Mouse (Mus musculus) lung, embryonic 15.5 days (tissue): Measurements from ENCODE around the gene Pcgf2. TPM values are rescaled to one million over a fixed set of nuclear protein-coding genes. Genes with fewer than 3 reads are reported as not detected.
"Not testable (repeated sequence)": the region's sequence is repeated elsewhere in the genome, so short reads cannot be mapped to it uniquely, and the experiment has no call there.

ENCODE experiments used
- ATAC-seq: fragments of 200-750 bp; cut with Nextera tagmentation; 2 replicates; pipeline ENCODE4 v1.8.0; 2017; ENCODE audit warnings: moderate number of reproducible peaks, borderline replicate concordance; ENCODE audit not compliant: low FRiP score, low TSS enrichment; ENCODE audit errors: extremely low read depth
- H3K27ac ChIP-seq: fragments of 300-500 bp; sonication (generic); 2 replicates; pipeline ENCODE4 v1.5.1; 2015; ENCODE audit warnings: moderate library complexity, mild to moderate bottlenecking, inconsistent platforms
- H3K27me3 ChIP-seq: fragments of 300-500 bp; sonication (generic); 2 replicates; pipeline ENCODE4 v1.6.1; 2015; ENCODE audit warnings: inconsistent platforms
- H3K36me3 ChIP-seq: fragments of 300-500 bp; sonication (generic); 2 replicates; pipeline ENCODE4 v1.6.1; 2015; ENCODE audit warnings: inconsistent platforms
- H3K4me1 ChIP-seq: fragments of 300-500 bp; sonication (generic); 2 replicates; pipeline ENCODE4 v1.6.1; 2015; ENCODE audit warnings: inconsistent platforms
- H3K4me2 ChIP-seq: fragments of 300-500 bp; sonication (generic); 2 replicates; pipeline ENCODE4 v1.6.1; 2015; ENCODE audit warnings: inconsistent platforms, mild to moderate bottlenecking, moderate library complexity
- H3K4me3 ChIP-seq: fragments of 300-500 bp; sonication (generic); 2 replicates; pipeline ENCODE4 v1.5.1; 2015; ENCODE audit warnings: mild to moderate bottlenecking, inconsistent platforms
- H3K9ac ChIP-seq: fragments of 300-500 bp; sonication (generic); 2 replicates; pipeline ENCODE4 v1.6.1; 2015; ENCODE audit warnings: inconsistent platforms
- H3K9me3 ChIP-seq: fragments of 300-500 bp; sonication (generic); 2 replicates; pipeline ENCODE4 v1.6.1; 2016; ENCODE audit warnings: inconsistent platforms
- WGBS: fragments of 180-500 bp; shearing (Covaris S2); methylation state at CpG from one replicate; pipeline ENCODE4 v1.1.7; 2015; 5-methylcytosine and 5-hydroxymethylcytosine counted together
- polyA plus RNA-seq: library from polyadenylated mRNA; unstranded; fragments of >200 nt; fragmentation: Nextera tagmentation; extraction: Ambion mirVana; gene quantifications from 2 replicates; pipeline ENCODE4 v1.2.1, GENCODE M21; 2015

The Pcgf2 gene
- polyA plus RNA-seq, 1 experiment from 2014 or later = 13.2 TPM

- Histone ChIP-seq H3K27me3 (peaks cover 15% of the 10 kb centered on the region), H3K9ac (peak overlapping the region; percentile 89), H3K4me3 (peak overlapping the region; percentile 93), H3K9me3 (no peaks in the 10 kb centered on the region), H3K27ac (peak overlapping the region; percentile 94), H3K4me1 (peaks cover 57% of the 10 kb centered on the region), H3K36me3 (peaks cover 26% of the 10 kb centered on the region), H3K4me2 (peak overlapping the region; percentile 86)
- no peak; the same call in 1 of the 2 replicates for ATAC-seq
- WGBS = 1% methylated on average over 26 of the region's 57 CpGs
Measured at GRCm38 (mm10) chr11:97663528-97664338, 36.6 kb downstream of the Pcgf2 start.

- H3K9me3 ChIP-seq = no peaks in the 10 kb centered on the region
- H3K36me3 ChIP-seq = peaks cover 24% of the 10 kb centered on the region
- peak; percentile 36 for ATAC-seq
- H3K9ac ChIP-seq = peak within 1 kb of the TSS; percentile 89
- H3K27ac ChIP-seq = peak within 1 kb of the TSS; percentile 94
- H3K4me3 ChIP-seq = peak within 1 kb of the TSS; percentile 93
- peaks cover 15% of the 10 kb centered on the region for H3K27me3 ChIP-seq
- peaks cover 57% of the 10 kb centered on the region for H3K4me1 ChIP-seq
- H3K4me2 ChIP-seq = peak within 1 kb of the TSS; percentile 86
- WGBS = under 1% methylated on average over 21 of the region's 76 CpGs
Measured at GRCm38 (mm10) chr11:97662893-97663527, 37.3 kb downstream of the Pcgf2 start, which contains the start of gene Mllt6. Gene Mllt6 (plus strand): TSS chr11:97663414.

GRCm38 (mm10) chr11:97662207-97662892 is 37.9 kb downstream of the Pcgf2 start:
- Histone ChIP-seq H3K9me3 (no peaks in the 10 kb centered on the region), H3K4me3 (peak overlapping the region; percentile 93), H3K36me3 (peaks cover 20% of the 10 kb centered on the region), H3K27me3 (peaks cover 15% of the 10 kb centered on the region), H3K4me1 (peaks cover 57% of the 10 kb centered on the region), H3K4me2 (peak overlapping the region; percentile 86), H3K9ac (peak overlapping the region; percentile 89), H3K27ac (peak overlapping the region; percentile 94)
- ATAC-seq = no peak
- 1% methylated on average over 21 of the region's 21 CpGs for WGBS

- peaks cover 52% of the 10 kb centered on the region for H3K4me1 ChIP-seq
- H3K4me2 ChIP-seq = peak overlapping the region; percentile 86
- H3K27me3 ChIP-seq = peaks cover 15% of the 10 kb centered on the region
- no peaks in the 10 kb centered on the region for H3K9me3 ChIP-seq
- H3K36me3 ChIP-seq = peaks cover 13% of the 10 kb centered on the region
- H3K27ac ChIP-seq = peak overlapping the region; percentile 94
- 0% methylated on average over 20 of the region's 20 CpGs for WGBS
- 0 out of 2 replicates have a peak overlapping the region, but pooled peaks have one; percentile 11 for H3K9ac ChIP-seq
- ATAC-seq = no peak
- peak overlapping the region; percentile 93 for H3K4me3 ChIP-seq
Measured at GRCm38 (mm10) chr11:97661648-97662133, 38.6 kb downstream of the Pcgf2 start.

GRCm38 (mm10) chr11:97660734-97661647 is 39.3 kb downstream of the Pcgf2 start:
- ATAC-seq = no peak
- H3K27me3 ChIP-seq = peaks cover 15% of the 10 kb centered on the region
- H3K4me2 ChIP-seq = peak overlapping the region; percentile 86
- peaks cover 51% of the 10 kb centered on the region for H3K4me1 ChIP-seq
- WGBS = 4% methylated on average over 27 of the region's 27 CpGs
- H3K36me3 ChIP-seq = peaks cover 6% of the 10 kb centered on the region
- peak overlapping the region; percentile 94 for H3K27ac ChIP-seq
- no peaks in the 10 kb centered on the region for H3K9me3 ChIP-seq
- H3K4me3 ChIP-seq = peak overlapping the region; percentile 93
- H3K9ac ChIP-seq = peak overlapping the region; percentile 88

- H3K9ac ChIP-seq = peak overlapping the region; percentile 88
- H3K36me3 ChIP-seq = no peaks in the 10 kb centered on the region
- WGBS = under 1% methylated on average over 58 of the region's 78 CpGs
- H3K27me3 ChIP-seq = peaks cover 15% of the 10 kb centered on the region
- peak; percentile 85 for ATAC-seq
- peak overlapping the region; percentile 93 for H3K4me3 ChIP-seq
- H3K4me1 ChIP-seq = peaks cover 46% of the 10 kb centered on the region
- H3K27ac ChIP-seq = peak overlapping the region; percentile 84
- peak overlapping the region; percentile 86 for H3K4me2 ChIP-seq
- no peaks in the 10 kb centered on the region for H3K9me3 ChIP-seq
Measured at GRCm38 (mm10) chr11:97659990-97660714, 40.1 kb downstream of the Pcgf2 start.

GRCm38 (mm10) chr11:97659267-97659989 is 40.9 kb downstream of the Pcgf2 start:
- Histone ChIP-seq H3K9ac (peak overlapping the region; percentile 88), H3K36me3 (no peaks in the 10 kb centered on the region), H3K4me1 (peaks cover 39% of the 10 kb centered on the region), H3K4me3 (peak overlapping the region; percentile 93), H3K4me2 (peak overlapping the region; percentile 86), H3K27ac (peak overlapping the region; percentile 84), H3K27me3 (peaks cover 15% of the 10 kb centered on the region), H3K9me3 (no peaks in the 10 kb centered on the region)
- no peak for ATAC-seq
- 6% methylated on average over 13 of the region's 13 CpGs for WGBS

- Histone ChIP-seq H3K9ac (no peak overlapping the region), H3K4me2 (peak overlapping the region; percentile 86), H3K27me3 (peaks cover 15% of the 10 kb centered on the region), H3K4me3 (peak overlapping the region; percentile 93; the same call in 1 of the 2 replicates), H3K27ac (no peak overlapping the region), H3K36me3 (no peaks in the 10 kb centered on the region), H3K9me3 (no peaks in the 10 kb centered on the region), H3K4me1 (peaks cover 37% of the 10 kb centered on the region)
- 37% methylated on average over 11 of the region's 11 CpGs for WGBS
- no peak for ATAC-seq
Measured at GRCm38 (mm10) chr11:97658751-97659266, 41.5 kb downstream of the Pcgf2 start.

GRCm38 (mm10) chr11:97657967-97658366 is 42.3 kb downstream of the Pcgf2 start:
- WGBS = 91% methylated on average over 6 of the region's 6 CpGs
- not testable (repeated sequence) for H3K36me3 ChIP-seq, H3K4me2 ChIP-seq, H3K4me3 ChIP-seq, H3K27ac ChIP-seq, H3K9ac ChIP-seq, ATAC-seq, H3K9me3 ChIP-seq
- Histone ChIP-seq H3K27me3 (peaks cover 15% of the 10 kb centered on the region), H3K4me1 (peaks cover 37% of the 10 kb centered on the region)
